Mouse (Mus musculus) G1E (cell line): ENCODE measurements around the gene Tmem218.

Source experiments
- CTCF ChIP-seq: IDR thresholded peaks from 2 replicates; pipeline ENCODE4 v1.5.1; 2012; ENCODE audit warnings: low read depth, low read length, inconsistent platforms, mixed read lengths
- GATA1 ChIP-seq: IDR thresholded peaks from 2 replicates; pipeline ENCODE4 v1.6.1; 2012; ENCODE audit warnings: borderline replicate concordance, low read length, inconsistent platforms, mixed read lengths
- GATA2 ChIP-seq: IDR thresholded peaks from 2 replicates; pipeline ENCODE4 v1.6.1; 2012; ENCODE audit warnings: low read depth, low read length, inconsistent platforms, borderline replicate concordance
- POLR2AphosphoS5 ChIP-seq: IDR thresholded peaks from 2 replicates; pipeline ENCODE4 v1.6.1; 2012; ENCODE audit warnings: low read depth, low read length, inconsistent platforms; ENCODE audit not compliant: insufficient replicate concordance
- TAL1 ChIP-seq: conservative IDR thresholded peaks from 2 replicates; pipeline ENCODE4 v1.6.1; 2012; ENCODE audit warnings: low read depth, low read length, inconsistent platforms, mixed read lengths

GRCm38 (mm10) chr9:37225581-37225980, 17.6 kb downstream of the Tmem218 start:
- TF ChIP-seq CTCF (no peak), TAL1 (no peak), GATA1 (no peak), POLR2AphosphoS5 (no peak), GATA2 (no peak)
